Mouse (Mus musculus) Patski (cell line): ENCODE results near the gene Xrcc1. TPM values are rescaled to one million over a fixed set of nuclear protein-coding genes. Genes with fewer than 3 reads are reported as not detected.

Experiments
- ATAC-seq: fragments of 100-300 bp; one replicate; pipeline ENCODE4 v1.8.0; 2021
- CTCF ChIA-PET: fragments of 350-600 bp; sonication (Branson Sonifier 250); formaldehyde crosslinking; loops from one replicate; lab custom pipeline; 2022; ENCODE audit warnings: inconsistent platforms; lab: Charles Lee
- POLR2A ChIA-PET: fragments of 350-600 bp; sonication (Branson Sonifier 250); formaldehyde crosslinking; loops from one replicate; lab custom pipeline; 2022; ENCODE audit warnings: antibody characterized with exemption, inconsistent platforms; lab: Charles Lee
- DNase-seq: peaks from one replicate; pipeline ENCODE4 v3.0.0-alpha.2; 2011; ENCODE audit warnings: low read depth, low spot score
- H3K27me3 ChIP-seq: fragments of 371-371 bp; one replicate; pipeline ENCODE4 v1.5.1; 2021
- CTCF ChIP-seq: fragments of 100-300 bp; IDR thresholded peaks from one replicate; pipeline ENCODE4 v1.5.1; 2021
- in situ Hi-C: fragments of 300-500 bp; cut with MboI; formaldehyde crosslinking; loops from 3 replicates; pipeline ENCODE4 v1.11.1; 2018; ENCODE audit warnings: low pct_unique_long_range_greater_than_20kb, mixed read lengths
- polyA plus RNA-seq: library from polyadenylated mRNA; unstranded; gene quantifications from one replicate; pipeline ENCODE4 v1.2.3, GENCODE M21; 2021

Xrcc1 gene
- polyA plus RNA-seq, 1 experiment from 2014 or later: 60.3 TPM

DNA sequence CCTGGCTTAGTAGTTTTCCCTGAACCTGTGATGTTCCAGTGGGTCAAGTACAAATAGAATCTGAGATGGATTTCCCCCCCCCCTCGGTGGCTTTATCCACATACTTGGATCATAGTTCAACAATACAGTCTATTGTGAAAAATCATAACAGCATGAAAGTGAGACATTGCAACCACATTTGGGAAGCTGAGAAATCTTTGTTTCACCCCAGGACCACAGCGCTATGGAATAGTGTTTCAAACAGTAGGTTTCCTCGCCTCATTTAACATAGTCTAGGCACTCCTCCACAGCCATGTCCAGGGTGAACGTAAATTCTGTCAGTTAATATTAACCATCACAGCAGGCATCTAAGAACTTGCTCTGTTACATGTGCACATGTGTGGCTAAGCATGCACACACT lies 9.0 kb upstream of the Xrcc1 start:
- POLR2A ChIA-PET: interaction anchor here (0.8 to 1.4 kb wide), 3 partner anchors 30 to 55 kb away, joined by 3 to 7 read pairs (median 4); partner anchors contain the start of genes Cadm4 and Zfp428
- CTCF ChIA-PET: interaction anchor here (1.3 to 4.2 kb wide), 3 partner anchors 9 to 30 kb away, joined by 3 to 14 read pairs (median 4); partner anchors contain the start of genes Pinlyp, Xrcc1 and Zfp428
- DNase-seq (peak; percentile 94), ATAC-seq (peak; percentile 89)
- no peaks in the 10 kb centered on the region for H3K27me3 ChIP-seq
- in situ Hi-C loops: loop anchor here (5.0 kb wide), 1 partner anchor 120 kb away; no protein-coding TSS in a partner anchor
- TF ChIP-seq CTCF: no peak

DNA sequence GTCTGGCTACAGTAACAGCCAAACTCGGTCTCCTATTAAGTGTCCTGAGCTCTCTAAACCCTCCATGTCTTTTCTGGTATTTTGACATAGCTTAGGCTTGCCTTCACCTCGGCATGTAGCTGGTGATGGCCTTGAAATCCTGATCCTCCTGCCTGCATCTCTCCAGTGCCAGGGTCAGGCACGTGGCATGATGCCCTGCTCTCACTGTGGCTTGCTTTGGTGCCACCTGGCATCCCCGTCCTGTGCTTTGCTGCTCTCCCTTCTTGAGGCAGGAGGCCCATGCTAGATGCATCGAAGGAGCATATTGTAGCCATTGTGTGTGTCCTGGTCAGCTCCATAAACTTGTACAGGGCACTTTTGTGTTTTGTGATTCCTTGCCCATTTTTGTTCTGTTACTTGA lies 8.5 kb upstream of the Xrcc1 start:
- ChIA-PET POLR2A (interaction anchor here (0.6 to 1.4 kb wide), 4 partner anchors 10 to 56 kb away, joined by 3 to 7 read pairs (median 4); partner anchors contain the start of genes Cadm4 and Zfp428), CTCF (interaction anchor here (1.2 to 4.2 kb wide), 4 partner anchors 9 to 30 kb away, joined by 3 to 14 read pairs (median 4); partner anchors contain the start of genes Pinlyp, Xrcc1 and Zfp428)
- no peak for ATAC-seq
- in situ Hi-C loops: loop anchor here (5.0 kb wide), 1 partner anchor 120 kb away; no protein-coding TSS in a partner anchor
- no peak for TF ChIP-seq CTCF
- no peaks in the 10 kb centered on the region for H3K27me3 ChIP-seq
- DNase-seq: no peak

DNA sequence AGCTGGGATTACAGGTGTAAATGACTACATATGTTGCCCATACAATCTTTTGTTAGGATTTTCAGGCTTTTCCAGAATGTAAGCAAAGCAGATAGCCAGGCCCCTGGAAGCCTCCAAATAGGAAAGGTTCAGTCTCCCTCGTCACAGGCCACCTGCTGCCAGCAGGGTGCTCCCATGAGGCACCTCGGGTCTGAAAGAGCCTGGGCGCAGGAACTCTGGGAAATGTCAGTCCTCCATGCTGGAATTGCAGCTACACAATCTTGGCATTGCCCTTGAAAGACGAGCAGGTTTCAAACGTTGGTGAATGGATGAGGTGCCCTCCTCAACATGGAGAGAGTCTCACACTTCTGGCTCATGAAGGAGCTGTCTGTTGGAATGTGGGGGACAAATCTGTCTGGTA lies 7.9 kb upstream of the Xrcc1 start:
- in situ Hi-C loops: loop anchor here (5.0 kb wide), 1 partner anchor 119 kb away; no protein-coding TSS in a partner anchor
- TF ChIP-seq CTCF: no peak
- H3K27me3 ChIP-seq: no peaks in the 10 kb centered on the region
- ATAC-seq (no peak), DNase-seq (no peak)
- POLR2A ChIA-PET: interaction anchor here (0.6 to 1.7 kb wide), 6 partner anchors 9 to 410 kb away, joined by 3 to 6 read pairs (median 3); partner anchors contain the start of genes Cadm4 and Zfp428
- CTCF ChIA-PET: interaction anchor here (1.2 to 4.2 kb wide), 4 partner anchors 8 to 65 kb away, joined by 3 to 14 read pairs (median 7); partner anchors contain the start of genes Pinlyp and Xrcc1

DNA sequence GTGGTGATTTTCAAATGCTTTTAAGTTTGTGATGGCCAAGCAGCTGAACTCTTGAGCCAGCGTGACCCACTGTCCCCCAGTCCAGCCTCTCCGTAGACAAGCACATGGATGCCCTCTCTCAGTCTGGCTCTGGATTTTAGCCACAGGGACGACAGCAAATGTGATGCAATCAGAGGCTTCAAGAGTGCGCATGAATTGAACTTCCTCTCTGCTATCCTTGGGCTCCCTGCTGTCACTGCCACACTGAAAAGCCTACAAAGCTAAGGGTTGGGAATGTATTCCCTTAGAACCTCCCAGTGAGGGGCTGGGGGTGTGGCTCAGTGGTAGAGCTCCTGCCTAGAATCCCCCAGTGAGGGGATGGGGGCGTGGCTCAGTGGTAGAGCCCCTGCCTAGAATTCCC lies 7.4 kb upstream of the Xrcc1 start:
- no peak for TF ChIP-seq CTCF
- ChIA-PET CTCF (interaction anchor here (2.5 to 4.2 kb wide), 2 partner anchors 8 to 65 kb away, joined by 10 to 14 read pairs; partner anchors contain the start of genes Pinlyp and Xrcc1), POLR2A (interaction anchor here (1.7 kb wide), 1 partner anchor 9 kb away, joined by 6 read pairs; no protein-coding TSS in a partner anchor)
- H3K27me3 ChIP-seq: no peaks in the 10 kb centered on the region
- in situ Hi-C loops: loop anchor here (5.0 kb wide), 1 partner anchor 119 kb away; no protein-coding TSS in a partner anchor
- DNase-seq (no peak), ATAC-seq (no peak)

DNA sequence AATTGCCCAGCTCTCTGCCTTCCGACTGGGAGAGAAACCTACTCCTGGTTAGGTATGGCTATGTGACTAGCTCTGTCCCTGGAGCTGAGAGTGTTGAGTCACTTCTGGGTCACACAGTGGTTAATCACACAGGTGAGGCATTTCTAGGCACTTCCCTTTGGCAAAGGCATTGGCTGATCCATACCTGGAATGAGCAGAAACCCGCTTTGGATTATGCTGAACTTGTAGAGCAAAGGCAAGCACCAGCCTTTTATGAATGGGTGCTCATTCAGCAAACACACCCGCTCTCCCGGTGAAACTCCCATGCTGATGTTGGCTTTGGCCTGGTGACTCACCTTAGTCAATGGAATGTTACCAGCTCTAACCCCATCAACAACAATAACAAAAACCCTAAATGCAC lies 6.4 kb upstream of the Xrcc1 start:
- no peaks in the 10 kb centered on the region for H3K27me3 ChIP-seq
- in situ Hi-C loops: loop anchor here (5.0 kb wide), 1 partner anchor 118 kb away; no protein-coding TSS in a partner anchor
- POLR2A ChIA-PET: interaction anchor here (0.8 to 1.7 kb wide), 3 partner anchors 8 to 55 kb away, joined by 3 to 6 read pairs (median 3); no protein-coding TSS in a partner anchor
- DNase-seq (no peak), ATAC-seq (no peak)
- no peak for TF ChIP-seq CTCF
- CTCF ChIA-PET: interaction anchor here (0.9 to 2.5 kb wide), 5 partner anchors 8 to 66 kb away, joined by 3 to 10 read pairs (median 5); no protein-coding TSS in a partner anchor

DNA sequence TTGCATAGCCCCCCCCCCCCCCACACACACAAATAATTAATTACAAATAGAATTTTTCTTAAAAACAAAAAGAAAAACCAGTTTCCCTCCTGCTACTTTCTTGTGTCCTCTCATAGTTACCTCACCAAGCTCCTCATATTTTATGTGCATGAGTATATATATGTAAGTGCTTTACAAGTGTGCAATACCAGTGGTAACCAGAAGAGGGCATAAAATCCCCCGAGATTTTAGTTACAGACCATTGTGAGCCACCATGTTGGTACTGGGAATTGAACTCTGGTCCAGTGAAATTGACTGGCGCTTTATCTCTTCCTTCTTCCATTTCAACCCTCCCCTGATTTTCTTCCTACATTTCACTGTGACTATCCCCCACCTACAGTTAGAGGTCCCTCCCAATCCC lies 1.6 kb upstream of the Xrcc1 start:
- ATAC-seq: no peak
- POLR2A ChIA-PET: interaction anchor here (2.9 kb wide), 1 partner anchor 14 kb away, joined by 15 read pairs; the partner anchor contains the start of gene Irgq
- no peaks in the 10 kb centered on the region for H3K27me3 ChIP-seq
- in situ Hi-C loops: no loop called here
- DNase-seq: no peak
- CTCF ChIA-PET: interaction anchor here (0.7 to 1.6 kb wide), 4 partner anchors 12 to 17 kb away, joined by 3 to 4 read pairs (median 4); partner anchors contain the start of gene Irgq
- no peak for TF ChIP-seq CTCF

- peak; percentile 98 for ATAC-seq
- CTCF ChIA-PET: interaction anchor here (0.9 to 4.3 kb wide), 5 partner anchors 10 to 116 kb away, joined by 3 to 32 read pairs (median 3); partner anchors contain the start of gene Irgq
- POLR2A ChIA-PET: interaction anchor here (1.0 to 2.9 kb wide), 4 partner anchors 8 to 18 kb away, joined by 3 to 15 read pairs (median 6); partner anchors contain the start of gene Irgq
- H3K27me3 ChIP-seq: no peaks in the 10 kb centered on the region
- in situ Hi-C loops: no loop called here
- DNase-seq: peak; percentile 91
- no peak for TF ChIP-seq CTCF
These were observed 723 bp downstream of the Xrcc1 start for GRCm38 (mm10) chr7:24546634-24547389.

- POLR2A ChIA-PET: interaction anchor here (0.7 to 2.9 kb wide), 6 partner anchors 9 to 70 kb away, joined by 3 to 15 read pairs (median 6); partner anchors contain the start of gene Irgq
- in situ Hi-C loops: no loop called here
- DNase-seq (no peak), ATAC-seq (no peak)
- no peak for TF ChIP-seq CTCF
- no peaks in the 10 kb centered on the region for H3K27me3 ChIP-seq
- CTCF ChIA-PET: interaction anchor here (1.3 to 4.3 kb wide), 3 partner anchors 11 to 115 kb away, joined by 3 to 32 read pairs (median 14); partner anchors contain the start of gene Irgq
These were observed 1.5 kb downstream of the Xrcc1 start for GRCm38 (mm10) chr7:24547534-24548036.

GRCm38 (mm10) chr7:24551985-24552759 lies 6.1 kb downstream of the Xrcc1 start:
- in situ Hi-C loops: no loop called here
- CTCF ChIA-PET: interaction anchor here (4.5 kb wide), 1 partner anchor 11 kb away, joined by 23 read pairs; no protein-coding TSS in a partner anchor
- TF ChIP-seq CTCF: no peak
- H3K27me3 ChIP-seq: no peaks in the 10 kb centered on the region
- ATAC-seq: no peak
- POLR2A ChIA-PET: no interaction called here
- no peak for DNase-seq
